Mouse (Mus musculus) liver, postnatal 0 days (tissue): ENCODE measurements around the gene Acp6.

Source experiments
- CTCF ChIP-seq: sonication (generic); IDR thresholded peaks from 2 replicates; pipeline ENCODE4 v1.5.1; 2016; ENCODE audit warnings: antibody characterized with exemption, low read depth
- EP300 ChIP-seq: IDR thresholded peaks from 2 replicates; pipeline ENCODE4 v1.6.1; 2016; ENCODE audit warnings: antibody characterized with exemption, low read depth, mild to moderate bottlenecking

DNA sequence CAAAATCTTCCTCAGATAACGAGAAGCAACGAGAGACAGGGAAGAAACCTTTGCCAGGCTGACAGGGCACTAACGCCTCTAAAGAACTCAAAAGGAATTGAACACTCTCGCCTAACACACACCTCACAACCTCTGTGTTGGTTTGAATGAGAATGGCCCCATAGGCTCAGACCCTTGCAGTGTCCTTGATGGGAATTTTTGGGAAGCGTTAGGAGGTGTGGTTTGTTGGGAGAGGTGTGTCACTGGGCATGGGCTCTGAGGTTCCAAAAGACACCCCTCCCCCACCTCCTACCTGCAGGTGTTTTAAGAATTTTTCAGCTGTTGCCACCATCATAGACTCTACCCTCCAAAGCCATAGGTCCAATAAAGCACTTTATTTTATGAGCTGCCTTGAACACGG is 20.3 kb downstream of the Acp6 start:
- TF ChIP-seq CTCF, result no peak
- TF ChIP-seq EP300, result no peak
